Mouse (Mus musculus): ENCODE measurements around the gene Dlgap1.

The Dlgap1 gene

GRCm38 (mm10) chr17:70738168-70738854 is 769.4 kb downstream of the Dlgap1 start:
- peak; percentile 94 to 95 for DNase-seq

GRCm38 (mm10) chr17:70739346-70739745 is 770.5 kb downstream of the Dlgap1 start:
- no peak for DNase-seq

- no peak for DNase-seq
Observed at GRCm38 (mm10) chr17:70741696-70742095, 772.8 kb downstream of the Dlgap1 start.

GRCm38 (mm10) chr17:70744570-70745153 is 775.8 kb downstream of the Dlgap1 start:
- DNase-seq: no peak

- DNase-seq: no peak
Observed at GRCm38 (mm10) chr17:70745385-70745784, 776.5 kb downstream of the Dlgap1 start.

- peak; percentile 46 to 70 for DNase-seq
Observed at GRCm38 (mm10) chr17:70746379-70747079, 777.7 kb downstream of the Dlgap1 start.

- peak; percentile 24 to 45 for DNase-seq
Observed at GRCm38 (mm10) chr17:70747731-70748475, 779.0 kb downstream of the Dlgap1 start.

GRCm38 (mm10) chr17:70748476-70748830 is 779.6 kb downstream of the Dlgap1 start:
- DNase-seq: no peak

- DNase-seq: no peak
Observed at GRCm38 (mm10) chr17:70748964-70749650, 780.2 kb downstream of the Dlgap1 start.

- no peak for DNase-seq
Observed at GRCm38 (mm10) chr17:70750236-70751160, 781.6 kb downstream of the Dlgap1 start.

GRCm38 (mm10) chr17:70751161-70751651 is 782.3 kb downstream of the Dlgap1 start:
- peak; percentile 79 to 91 for DNase-seq

GRCm38 (mm10) chr17:70751676-70752075 is 782.8 kb downstream of the Dlgap1 start:
- no peak for DNase-seq

GRCm38 (mm10) chr17:70753444-70754032 is 784.7 kb downstream of the Dlgap1 start:
- DNase-seq: peak in 1 of 2 experiments; percentile 43

- peak; percentile 45 to 60 for DNase-seq
Observed at GRCm38 (mm10) chr17:70754041-70754440, 785.2 kb downstream of the Dlgap1 start.

GRCm38 (mm10) chr17:70754638-70755037 is 785.8 kb downstream of the Dlgap1 start:
- DNase-seq: no peak

- peak; percentile 90 to 98 for DNase-seq
Observed at GRCm38 (mm10) chr17:70755039-70755668, 786.3 kb downstream of the Dlgap1 start.

- DNase-seq: peak; percentile 25 to 52
Observed at GRCm38 (mm10) chr17:70755669-70756263, 786.9 kb downstream of the Dlgap1 start.

GRCm38 (mm10) chr17:70762001-70762400 is 793.1 kb downstream of the Dlgap1 start:
- no peak for DNase-seq

- DNase-seq: no peak
Observed at GRCm38 (mm10) chr17:70762634-70763033, 793.8 kb downstream of the Dlgap1 start.

GRCm38 (mm10) chr17:70765337-70765736 is 796.5 kb downstream of the Dlgap1 start:
- DNase-seq: no peak
